Mouse (Mus musculus) neural tube, embryonic 14.5 days (tissue): ENCODE data around the gene Alg6. TPM values are rescaled to one million over a fixed set of nuclear protein-coding genes. Genes with fewer than 3 reads are reported as not detected.

ENCODE experiments used
- ATAC-seq: fragments of 200-750 bp; cut with Nextera tagmentation; 2 replicates; pipeline ENCODE4 v1.8.0; 2017; ENCODE audit warnings: low read depth, mild to moderate bottlenecking, moderate TSS enrichment, moderate library complexity
- H3K27ac ChIP-seq: fragments of 300-500 bp; sonication (generic); 2 replicates; pipeline ENCODE4 v1.5.1; 2014; ENCODE audit warnings: low read depth, mild to moderate bottlenecking, control low read depth, low read length, moderate library complexity, mixed read lengths
- H3K27me3 ChIP-seq: fragments of 300-500 bp; sonication (generic); 2 replicates; pipeline ENCODE4 v1.6.1; 2014; ENCODE audit warnings: low read length; ENCODE audit not compliant: control insufficient read depth, insufficient read depth
- H3K36me3 ChIP-seq: fragments of 300-500 bp; sonication (generic); 2 replicates; pipeline ENCODE4 v1.6.1; 2014; ENCODE audit warnings: low read length, mixed read lengths; ENCODE audit not compliant: control insufficient read depth, insufficient read depth
- H3K4me1 ChIP-seq: fragments of 300-500 bp; sonication (generic); 2 replicates; pipeline ENCODE4 v1.6.1; 2014; ENCODE audit warnings: low read length; ENCODE audit not compliant: control insufficient read depth, insufficient read depth
- H3K4me2 ChIP-seq: fragments of 300-500 bp; sonication (generic); 2 replicates; pipeline ENCODE4 v1.6.1; 2014; ENCODE audit warnings: mild to moderate bottlenecking, low read depth, low read length, control low read depth
- H3K4me3 ChIP-seq: fragments of 300-500 bp; sonication (generic); 2 replicates; pipeline ENCODE4 v1.5.1; 2014; ENCODE audit warnings: low read depth, low read length, control low read depth, mixed read lengths
- H3K9ac ChIP-seq: fragments of 300-500 bp; sonication (generic); replicated peaks from 2 replicates; pipeline ENCODE4 v1.6.1; 2014; ENCODE audit warnings: low read depth, mild to moderate bottlenecking, control low read depth, low read length, mixed read lengths
- H3K9me3 ChIP-seq: fragments of 300-500 bp; sonication (generic); 2 replicates; pipeline ENCODE4 v1.6.1; 2016; ENCODE audit warnings: low read length; ENCODE audit not compliant: control insufficient read depth
- WGBS: fragments of 180-500 bp; shearing (Covaris S2); extraction: QIAGEN DNeasy Blood & Tissue Kit; methylation state at CpG from one replicate; pipeline ENCODE4 v1.1.7; 2014; 5-methylcytosine and 5-hydroxymethylcytosine counted together
- polyA plus RNA-seq: library from polyadenylated mRNA; unstranded; fragments of >200 nt; fragmentation: Nextera tagmentation; extraction: Ambion mirVana; gene quantifications from 2 replicates; pipeline ENCODE4 v1.2.1, GENCODE M21; 2014

Gene Alg6
- polyA plus RNA-seq, 1 experiment from 2014 or later, result 15.9 TPM

- Histone ChIP-seq H3K27ac (no peak overlapping the region), H3K4me3 (no peak overlapping the region), H3K4me1 (no peaks in the 10 kb centered on the region), H3K4me2 (no peak overlapping the region), H3K36me3 (no peaks in the 10 kb centered on the region), H3K9me3 (no peaks in the 10 kb centered on the region), H3K9ac (no peak overlapping the region), H3K27me3 (no peaks in the 10 kb centered on the region)
- WGBS, result 73% methylated on average over 4 of the region's 4 CpGs
- no peak for ATAC-seq
Observed at GRCm38 (mm10) chr4:99717905-99718304, 2.4 kb downstream of the Alg6 start.

- 94% methylated on average over 4 of the region's 4 CpGs for WGBS
- H3K27me3 ChIP-seq, result no peaks in the 10 kb centered on the region
Observed at GRCm38 (mm10) chr4:99724331-99724730, 8.9 kb downstream of the Alg6 start.

DNA sequence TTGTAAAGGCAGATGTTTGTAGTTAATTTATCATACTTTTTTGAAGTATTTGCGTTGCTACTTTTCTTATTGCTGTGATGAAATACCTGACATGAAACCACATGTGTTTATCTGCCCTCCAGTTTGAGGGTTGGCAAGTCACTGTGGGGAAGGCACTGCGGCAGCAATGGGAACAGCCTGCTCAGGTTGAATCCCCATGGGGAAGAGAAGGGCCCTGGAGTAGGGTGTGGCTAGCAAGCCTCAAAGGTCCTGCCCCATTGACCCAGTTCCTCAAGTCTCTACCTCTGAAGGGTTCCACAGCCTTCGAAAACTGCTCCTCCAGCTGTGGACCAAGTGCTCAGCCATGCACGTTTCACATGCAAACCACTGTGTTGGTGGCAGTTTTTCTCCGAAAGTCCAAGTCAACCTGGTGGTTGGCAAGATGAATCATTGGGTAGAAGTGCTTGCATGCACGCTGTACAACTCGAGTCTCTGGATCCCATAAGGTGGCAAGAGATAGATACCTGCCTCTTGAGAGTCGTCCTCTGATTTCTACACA is 10.5 kb downstream of the Alg6 start:
- Histone ChIP-seq H3K27ac (no peak overlapping the region), H3K9me3 (peaks cover 4% of the 10 kb centered on the region; the same call in 1 of the 2 replicates), H3K9ac (no peak overlapping the region), H3K4me2 (no peak overlapping the region), H3K4me3 (no peak overlapping the region), H3K4me1 (no peaks in the 10 kb centered on the region), H3K36me3 (no peaks in the 10 kb centered on the region), H3K27me3 (no peaks in the 10 kb centered on the region)
- 94% methylated on average over 8 of the region's 8 CpGs for WGBS
- no peak for ATAC-seq

More at GRCm38 (mm10) chr4:99724331-99724730, 8.9 kb downstream of the Alg6 start:
- ATAC-seq, result no peak
- no peaks in the 10 kb centered on the region for H3K9me3 ChIP-seq
- H3K27ac ChIP-seq, result no peak overlapping the region
- H3K36me3 ChIP-seq, result no peaks in the 10 kb centered on the region
- no peaks in the 10 kb centered on the region for H3K4me1 ChIP-seq
- no peak overlapping the region for H3K9ac ChIP-seq
- H3K4me2 ChIP-seq, result no peak overlapping the region
- no peak overlapping the region for H3K4me3 ChIP-seq

- Histone ChIP-seq H3K4me1 (no peaks in the 10 kb centered on the region), H3K4me3 (no peak overlapping the region), H3K4me2 (no peak overlapping the region), H3K27ac (no peak overlapping the region), H3K9me3 (no peaks in the 10 kb centered on the region), H3K9ac (no peak overlapping the region), H3K36me3 (no peaks in the 10 kb centered on the region), H3K27me3 (no peaks in the 10 kb centered on the region)
- 42% methylated on average over 7 of the region's 7 CpGs for WGBS
- no peak for ATAC-seq
Observed at GRCm38 (mm10) chr4:99739836-99740235, 24.4 kb downstream of the Alg6 start.

- WGBS, result 92% methylated on average over 5 of the region's 5 CpGs
- no peaks in the 10 kb centered on the region for H3K36me3 ChIP-seq
- no peak for ATAC-seq
- H3K4me2 ChIP-seq, result no peak overlapping the region
- H3K4me3 ChIP-seq, result no peak overlapping the region
- no peak overlapping the region for H3K9ac ChIP-seq
- H3K27ac ChIP-seq, result no peak overlapping the region
- H3K9me3 ChIP-seq, result no peaks in the 10 kb centered on the region
- H3K27me3 ChIP-seq, result no peaks in the 10 kb centered on the region
- no peaks in the 10 kb centered on the region for H3K4me1 ChIP-seq
Observed at GRCm38 (mm10) chr4:99752426-99752825, 37.0 kb downstream of the Alg6 start.

DNA sequence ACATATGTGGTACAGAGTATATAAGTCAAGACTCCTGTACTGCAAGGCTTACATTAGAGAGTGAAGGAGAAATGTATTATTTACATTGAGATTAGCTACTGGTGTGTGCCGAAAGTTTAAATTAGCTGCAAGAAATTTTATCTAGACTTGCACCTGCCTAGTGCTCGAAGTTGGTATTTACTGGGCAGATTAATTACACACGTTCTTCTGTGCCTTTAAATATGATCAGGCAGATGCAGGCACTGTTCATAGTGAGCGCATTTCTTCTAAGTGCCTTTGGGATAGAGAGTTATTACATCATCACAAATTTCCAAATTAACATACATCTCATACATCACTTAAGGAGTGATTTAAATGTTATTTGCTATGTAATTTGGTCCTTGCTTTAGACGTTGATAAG is 50.8 kb downstream of the Alg6 start:
- H3K9ac ChIP-seq, result no peak overlapping the region
- H3K4me1 ChIP-seq, result no peaks in the 10 kb centered on the region
- H3K9me3 ChIP-seq, result no peaks in the 10 kb centered on the region
- H3K36me3 ChIP-seq, result no peaks in the 10 kb centered on the region
- no peak overlapping the region for H3K4me3 ChIP-seq
- WGBS, result 79% methylated on average over 5 of the region's 5 CpGs
- no peak overlapping the region for H3K4me2 ChIP-seq
- H3K27ac ChIP-seq, result no peak overlapping the region
- no peaks in the 10 kb centered on the region for H3K27me3 ChIP-seq
- ATAC-seq, result no peak

DNA sequence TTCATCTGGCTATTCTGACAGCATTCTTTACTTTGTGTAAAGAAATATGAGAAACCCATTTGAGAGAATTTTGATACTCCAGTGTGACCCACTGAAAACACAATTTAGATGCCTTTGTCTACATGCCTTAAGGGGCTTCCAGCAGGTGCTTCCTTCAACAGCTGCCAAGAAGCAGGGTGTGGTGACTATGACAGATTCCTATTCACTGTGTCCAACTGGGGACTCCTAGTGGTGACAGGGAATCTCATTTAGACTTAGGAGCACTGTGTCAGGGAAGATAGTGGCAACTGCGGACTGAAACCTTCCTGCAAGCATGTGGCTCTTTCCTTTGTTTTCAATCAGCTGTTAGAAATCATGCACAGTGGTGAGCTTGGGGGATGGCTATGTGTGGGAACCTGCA is 51.3 kb downstream of the Alg6 start:
- H3K4me2 ChIP-seq, result no peak overlapping the region
- peak; percentile 66 for ATAC-seq
- no peak overlapping the region for H3K27ac ChIP-seq
- no peaks in the 10 kb centered on the region for H3K4me1 ChIP-seq
- H3K9ac ChIP-seq, result no peak overlapping the region
- no peaks in the 10 kb centered on the region for H3K36me3 ChIP-seq
- H3K4me3 ChIP-seq, result no peak overlapping the region
- H3K9me3 ChIP-seq, result no peaks in the 10 kb centered on the region
- WGBS, result 44% methylated on average over 1 of the region's 1 CpGs
- H3K27me3 ChIP-seq, result no peaks in the 10 kb centered on the region

GRCm38 (mm10) chr4:99770555-99770954 is 55.1 kb downstream of the Alg6 start:
- Histone ChIP-seq H3K27me3 (no peaks in the 10 kb centered on the region), H3K9ac (no peak overlapping the region), H3K36me3 (no peaks in the 10 kb centered on the region), H3K4me3 (no peak overlapping the region), H3K4me1 (no peaks in the 10 kb centered on the region), H3K9me3 (no peaks in the 10 kb centered on the region), H3K4me2 (no peak overlapping the region), H3K27ac (no peak overlapping the region)
- ATAC-seq, result no peak
- WGBS, result 88% methylated on average over 5 of the region's 5 CpGs

- ATAC-seq, result no peak
- no peak overlapping the region for H3K4me3 ChIP-seq
- H3K27ac ChIP-seq, result no peak overlapping the region
- WGBS, result 52% methylated on average over 1 of the region's 1 CpGs
- H3K27me3 ChIP-seq, result no peaks in the 10 kb centered on the region
- no peak overlapping the region for H3K4me2 ChIP-seq
- no peaks in the 10 kb centered on the region for H3K9me3 ChIP-seq
- H3K36me3 ChIP-seq, result no peaks in the 10 kb centered on the region
- no peaks in the 10 kb centered on the region for H3K4me1 ChIP-seq
- H3K9ac ChIP-seq, result no peak overlapping the region
Observed at GRCm38 (mm10) chr4:99773041-99773440, 57.6 kb downstream of the Alg6 start.
